In the genomic region with DNA sequence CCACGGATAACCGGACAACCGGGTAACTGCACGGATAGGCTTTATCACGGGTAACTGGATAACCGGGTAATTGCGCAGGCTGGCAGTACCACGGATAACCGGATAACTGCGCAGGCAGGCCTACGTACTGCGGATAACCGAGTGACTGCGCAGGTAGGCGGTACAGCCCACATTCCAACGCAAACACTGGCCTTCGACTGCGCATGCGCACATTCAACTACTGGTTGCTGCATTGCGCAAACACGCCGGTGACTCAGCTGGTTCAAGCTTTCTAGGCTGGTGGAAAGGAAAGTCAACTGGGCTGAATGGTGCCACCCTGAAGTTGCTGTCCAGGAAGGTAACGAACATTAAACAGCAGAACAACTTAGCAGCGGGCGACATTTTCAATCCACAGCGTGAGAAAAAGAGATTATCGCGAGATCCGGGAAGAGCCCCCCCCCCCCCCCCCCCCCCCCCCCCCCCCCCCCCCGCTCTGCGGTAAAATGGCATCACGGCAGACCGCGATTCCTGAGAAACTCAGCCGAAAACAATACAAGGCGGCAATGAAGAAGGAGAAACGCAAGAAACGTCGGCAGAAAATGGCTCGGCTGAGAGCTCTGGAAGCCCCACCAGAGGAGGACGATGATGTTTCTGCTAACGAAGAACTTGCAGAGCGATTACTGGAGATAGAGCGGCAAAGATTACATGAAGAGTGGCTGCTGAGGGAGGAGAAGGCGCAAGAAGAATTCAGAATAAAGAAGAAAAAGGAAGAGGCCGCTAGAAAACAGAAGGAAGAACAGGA, we compare ENCODE assay signal across 8 mouse cellular contexts. TPM values are rescaled to one million over a fixed set of nuclear protein-coding genes. Genes with fewer than 3 reads are reported as not detected.
DNase-seq lines count a peak whose midpoint lies in the region; ATAC-seq and TF ChIP-seq lines count a peak whose summit lies in the region.

No protein-coding gene starts in this region.

- TF ChIP-seq CTCF in kidney, postnatal 0 days (IDR thresholded peaks at IDR 0.05; ENCODE audit: low read depth): no peak

- ATAC-seq in heart, embryonic 13.5 days (ENCODE audit: extremely low read depth, insufficient number of reproducible peaks, low FRiP score, low TSS enrichment): no peak; the same call in 1 of the 2 replicates
- peak; percentile 71 for ATAC-seq in kidney, postnatal 0 days (replicated peaks; ENCODE audit: low FRiP score, low read depth)
- peak; percentile 56 for ATAC-seq in liver, embryonic 13.5 days (ENCODE audit: low read depth)
- ATAC-seq in stomach, embryonic 14.5 days (ENCODE audit: insufficient number of reproducible peaks, insufficient read depth, low FRiP score, low read depth): peak; percentile 68; the same call in 1 of the 2 replicates

- WGBS in heart, embryonic 13.5 days: 48% methylated on average over 41 of the region's 46 CpGs
- WGBS in kidney, postnatal 0 days: 52% methylated on average over 45 of the region's 46 CpGs
- WGBS in liver, embryonic 13.5 days (ENCODE audit: insufficient replicate concordance): 46% methylated on average over 44 of the region's 46 CpGs
- 50% methylated on average over 44 of the region's 46 CpGs for WGBS in stomach, embryonic 14.5 days

- peaks cover 32% of the 10 kb centered on the region for H3K9me3 ChIP-seq in heart, embryonic 13.5 days
- H3K9me3 ChIP-seq in kidney, postnatal 0 days (replicated peaks; ENCODE audit: low read length): 0 out of 2 replicates have a peak, but pooled peaks cover 7% of the 10 kb centered on the region
- H3K9me3 ChIP-seq in liver, embryonic 13.5 days (replicated peaks): peaks cover 10% of the 10 kb centered on the region
- H3K9me3 ChIP-seq in stomach, embryonic 14.5 days (ENCODE audit: control insufficient read depth, low read depth, low read length): peaks cover 21% of the 10 kb centered on the region

- H3K4me2 ChIP-seq in heart, embryonic 13.5 days: peak overlapping the region; percentile 84
- peak overlapping the region; percentile 69 for H3K4me2 ChIP-seq in kidney, postnatal 0 days (ENCODE audit: low read length)
- H3K4me2 ChIP-seq in liver, embryonic 13.5 days: peak overlapping the region; percentile 79
- peak overlapping the region; percentile 72 for H3K4me2 ChIP-seq in stomach, embryonic 14.5 days (replicated peaks; ENCODE audit: low read depth, low read length)

- peak overlapping the region; percentile 82 for H3K27ac ChIP-seq in heart, embryonic 13.5 days (replicated peaks)
- peak overlapping the region; percentile 87 for H3K27ac ChIP-seq in kidney, postnatal 0 days
- peak overlapping the region; percentile 99 for H3K27ac ChIP-seq in liver, embryonic 13.5 days
- H3K27ac ChIP-seq in stomach, embryonic 14.5 days (ENCODE audit: low read length): peak overlapping the region; percentile 77

- peaks cover 65% of the 10 kb centered on the region for H3K36me3 ChIP-seq in heart, embryonic 13.5 days
- H3K36me3 ChIP-seq in kidney, postnatal 0 days (ENCODE audit: insufficient read depth, low read length): peaks cover 4% of the 10 kb centered on the region; the same call in 1 of the 2 replicates
- peaks cover 39% of the 10 kb centered on the region for H3K36me3 ChIP-seq in liver, embryonic 13.5 days
- H3K36me3 ChIP-seq in stomach, embryonic 14.5 days (ENCODE audit: control insufficient read depth, insufficient read depth, low read length): peaks cover 5% of the 10 kb centered on the region; the same call in 1 of the 2 replicates

- H3K4me1 ChIP-seq in heart, embryonic 13.5 days: peaks cover 27% of the 10 kb centered on the region
- H3K4me1 ChIP-seq in kidney, postnatal 0 days (replicated peaks; ENCODE audit: insufficient read depth, low read length): no peaks in the 10 kb centered on the region
- H3K4me1 ChIP-seq in liver, embryonic 13.5 days (replicated peaks): peaks cover 48% of the 10 kb centered on the region
- H3K4me1 ChIP-seq in stomach, embryonic 14.5 days (ENCODE audit: control insufficient read depth, insufficient read depth, low read length): peaks cover 3% of the 10 kb centered on the region; the same call in 1 of the 2 replicates

- H3K4me3 ChIP-seq in heart, embryonic 13.5 days: peak overlapping the region; percentile 64
- peak overlapping the region; percentile 53 for H3K4me3 ChIP-seq in kidney, postnatal 0 days (replicated peaks; ENCODE audit: low read depth, low read length)
- peak overlapping the region; percentile 71 for H3K4me3 ChIP-seq in liver, embryonic 13.5 days (replicated peaks)
- H3K4me3 ChIP-seq in stomach, embryonic 14.5 days (ENCODE audit: low read depth, low read length): peak overlapping the region; percentile 52

- H3K9ac ChIP-seq in heart, embryonic 13.5 days: peak overlapping the region; percentile 83
- H3K9ac ChIP-seq in kidney, postnatal 0 days (ENCODE audit: low read depth, low read length): peak overlapping the region; percentile 61
- peak overlapping the region; percentile 80 for H3K9ac ChIP-seq in liver, embryonic 13.5 days
- peak overlapping the region; percentile 38 for H3K9ac ChIP-seq in stomach, embryonic 14.5 days (replicated peaks; ENCODE audit: low read depth, low read length)

- DNase-seq in CD8-positive naive resting alpha-beta T cell, adult 2 months (ENCODE audit: low read depth in 2 of 2, low spot score in 2 of 2): peak; percentile 72 to 75
- DNase-seq in c-Kit-negative CD71-positive TER-119-positive erythroid progenitor cells, embryonic 14.5 days (ENCODE audit: low read depth, low spot score): peak; percentile 83
- peak; percentile 34 for DNase-seq in fat pad, adult 2 months (ENCODE audit: extremely low read depth, low read depth, low spot score)
- DNase-seq in kidney, postnatal 0 days (ENCODE audit: low spot score): peak; percentile 74
- DNase-seq in liver, embryonic 13.5 days: peak; percentile 80
- peak; percentile 82 for DNase-seq in natural killer cell, adult 2 months (ENCODE audit: low spot score in 2 of 2)

- H3K27me3 ChIP-seq in heart, embryonic 13.5 days (replicated peaks): no peaks in the 10 kb centered on the region
- no peaks in the 10 kb centered on the region for H3K27me3 ChIP-seq in kidney, postnatal 0 days (ENCODE audit: insufficient read depth, low read length)
- no peaks in the 10 kb centered on the region for H3K27me3 ChIP-seq in liver, embryonic 13.5 days
- H3K27me3 ChIP-seq in stomach, embryonic 14.5 days (ENCODE audit: control insufficient read depth, insufficient read depth, low read length): no peaks in the 10 kb centered on the region

RNA-seq across cellular contexts. Expression of gene Zrsr1, which starts 1.1 kb away (rescaled TPM):
- 1.8 and 2.4 TPM in 2 replicates for polyA plus RNA-seq in heart, embryonic 13.5 days (2015; fragmentation: Nextera tagmentation; extraction: Ambion mirVana)
- polyA plus RNA-seq in kidney, postnatal 0 days (2015; fragmentation: Nextera tagmentation; extraction: Ambion mirVana): 3.4 and 3.7 TPM in 2 replicates
- 2.2 and 2.8 TPM in 2 replicates for polyA plus RNA-seq in liver, embryonic 13.5 days (2015; fragmentation: Nextera tagmentation; extraction: Ambion mirVana)
- 1.9 and 2.2 TPM in 2 replicates for polyA plus RNA-seq in stomach, embryonic 14.5 days (2014; fragmentation: Nextera tagmentation; extraction: Ambion mirVana)

RNA-seq across cellular contexts. Expression of gene Gm28048, which starts 9.0 kb away (rescaled TPM):
- polyA plus RNA-seq in heart, embryonic 13.5 days (2015; fragmentation: Nextera tagmentation; extraction: Ambion mirVana): 7.1 and 7.8 TPM in 2 replicates
- 34.8 and 36.5 TPM in 2 replicates for polyA plus RNA-seq in kidney, postnatal 0 days (2015; fragmentation: Nextera tagmentation; extraction: Ambion mirVana)
- 6.8 and 9.0 TPM in 2 replicates for polyA plus RNA-seq in liver, embryonic 13.5 days (2015; fragmentation: Nextera tagmentation; extraction: Ambion mirVana)
- 9.2 and 12.6 TPM in 2 replicates for polyA plus RNA-seq in stomach, embryonic 14.5 days (2014; fragmentation: Nextera tagmentation; extraction: Ambion mirVana)

RNA-seq across cellular contexts. Expression of gene Commd1, which starts 9.2 kb away (rescaled TPM):
- polyA plus RNA-seq in heart, embryonic 13.5 days (2015; fragmentation: Nextera tagmentation; extraction: Ambion mirVana): 309 and 354 TPM in 2 replicates
- 390 and 427 TPM in 2 replicates for polyA plus RNA-seq in kidney, postnatal 0 days (2015; fragmentation: Nextera tagmentation; extraction: Ambion mirVana)
- polyA plus RNA-seq in liver, embryonic 13.5 days (2015; fragmentation: Nextera tagmentation; extraction: Ambion mirVana): 209 and 224 TPM in 2 replicates
- 414 and 444 TPM in 2 replicates for polyA plus RNA-seq in stomach, embryonic 14.5 days (2014; fragmentation: Nextera tagmentation; extraction: Ambion mirVana)

RNA-seq across cellular contexts. Expression of gene Cct4, which starts 17.4 kb away (rescaled TPM):
- polyA plus RNA-seq in heart, embryonic 13.5 days (2015; fragmentation: Nextera tagmentation; extraction: Ambion mirVana): 204 and 221 TPM in 2 replicates
- 223 and 238 TPM in 2 replicates for polyA plus RNA-seq in kidney, postnatal 0 days (2015; fragmentation: Nextera tagmentation; extraction: Ambion mirVana)
- 206 and 239 TPM in 2 replicates for polyA plus RNA-seq in liver, embryonic 13.5 days (2015; fragmentation: Nextera tagmentation; extraction: Ambion mirVana)
- polyA plus RNA-seq in stomach, embryonic 14.5 days (2014; fragmentation: Nextera tagmentation; extraction: Ambion mirVana): 288 TPM in 2 replicates

RNA-seq across cellular contexts. Expression of gene Fam161a, which starts 34.4 kb away (rescaled TPM):
- 0.99 and 1.2 TPM in 2 replicates for polyA plus RNA-seq in heart, embryonic 13.5 days (2015; fragmentation: Nextera tagmentation; extraction: Ambion mirVana)
- 4.0 and 4.3 TPM in 2 replicates for polyA plus RNA-seq in kidney, postnatal 0 days (2015; fragmentation: Nextera tagmentation; extraction: Ambion mirVana)
- 0.51 and 1.6 TPM in 2 replicates for polyA plus RNA-seq in liver, embryonic 13.5 days (2015; fragmentation: Nextera tagmentation; extraction: Ambion mirVana)
- polyA plus RNA-seq in stomach, embryonic 14.5 days (2014; fragmentation: Nextera tagmentation; extraction: Ambion mirVana): 12.1 TPM in 2 replicates
